Mouse (Mus musculus) monocyte, adult 2 months (primary cell): ENCODE data around the gene Dnajc8.
"Not testable (repeated sequence)": the region's sequence is repeated elsewhere in the genome, so short reads cannot be mapped to it uniquely, and the experiment has no call there.

Experiments
- DNase-seq, 2 experiments: peaks; one replicate each; pipeline ENCODE4 v3.0.0; 2022; ENCODE audit warnings: low spot score in 2 of 2, low read depth in 1 of 2

Gene Dnajc8

GRCm38 (mm10) chr4:132565089-132565747, 29.9 kb downstream of the Dnajc8 start:
- no peak for DNase-seq

GRCm38 (mm10) chr4:132567361-132567779, 32.0 kb downstream of the Dnajc8 start:
- peak; percentile 67 to 73 for DNase-seq

GRCm38 (mm10) chr4:132569115-132569514, 33.8 kb downstream of the Dnajc8 start:
- DNase-seq = no peak

- no peak for DNase-seq
These were observed 35.8 kb downstream of the Dnajc8 start for GRCm38 (mm10) chr4:132571190-132571589.

- no peak for DNase-seq
These were observed 38.0 kb downstream of the Dnajc8 start for GRCm38 (mm10) chr4:132573327-132573726.

GRCm38 (mm10) chr4:132574809-132575347, 39.5 kb downstream of the Dnajc8 start:
- no peak for DNase-seq

- DNase-seq = no peak
These were observed 48.4 kb downstream of the Dnajc8 start for GRCm38 (mm10) chr4:132583781-132584180.

GRCm38 (mm10) chr4:132584975-132585374, 49.6 kb downstream of the Dnajc8 start:
- DNase-seq = no peak

- DNase-seq = no peak
These were observed 50.9 kb downstream of the Dnajc8 start for GRCm38 (mm10) chr4:132586282-132586681.

GRCm38 (mm10) chr4:132588512-132588911, 53.2 kb downstream of the Dnajc8 start:
- peak in 1 of 2 experiments; percentile 50 for DNase-seq

- DNase-seq = no peak
These were observed 55.3 kb downstream of the Dnajc8 start for GRCm38 (mm10) chr4:132590642-132591041.

- peak; percentile 84 to 86 for DNase-seq
These were observed 57.6 kb downstream of the Dnajc8 start for GRCm38 (mm10) chr4:132592958-132593357.

GRCm38 (mm10) chr4:132594191-132594590, 58.8 kb downstream of the Dnajc8 start:
- no peak for DNase-seq

GRCm38 (mm10) chr4:132598861-132599260, 63.5 kb downstream of the Dnajc8 start:
- DNase-seq = no peak

GRCm38 (mm10) chr4:132599764-132600163, 64.4 kb downstream of the Dnajc8 start:
- DNase-seq = no peak

GRCm38 (mm10) chr4:132600465-132600864, 65.1 kb downstream of the Dnajc8 start:
- no peak for DNase-seq

- DNase-seq = not testable (repeated sequence)
These were observed 65.9 kb downstream of the Dnajc8 start for GRCm38 (mm10) chr4:132601242-132601641.
